Comparison of ENCODE assay signal across 13 mouse cellular contexts in genomic region chr13:55831722-55832160, GRCm38 (mm10). TPM values are rescaled to one million over a fixed set of nuclear protein-coding genes. Genes with fewer than 3 reads are reported as not detected.
A peak's percentile ranks its signal among the peaks of the same experiment; 100 is the strongest.
DNase-seq lines count a peak whose midpoint lies in the region; ATAC-seq and TF ChIP-seq lines count a peak whose summit lies in the region.
"Had no signal": no experiment of that assay in that cellular context is flagged by ENCODE, and none has a peak within 500 bp of the region (broad histone marks: within the 10 kb centered on the region; RNA-seq: fewer than 3 reads in every experiment).

No protein-coding gene starts in this region.

- H3K27me3 ChIP-seq in embryonic facial prominence, embryonic 11.5 days (ENCODE audit: control insufficient read depth, insufficient read depth, low read length), result peaks cover 61% of the 10 kb centered on the region
- H3K27me3 ChIP-seq in limb, embryonic 13.5 days, result peaks cover 86% of the 10 kb centered on the region

- H3K4me1 ChIP-seq in embryonic facial prominence, embryonic 11.5 days (ENCODE audit: control insufficient read depth, insufficient read depth, low read length), result peaks cover 4% of the 10 kb centered on the region
- peaks cover 42% of the 10 kb centered on the region for H3K4me1 ChIP-seq in limb, embryonic 13.5 days

- H3K27ac ChIP-seq in gastrocnemius, adult 2 months, result no peak overlapping the region
- H3K27ac ChIP-seq in embryonic facial prominence, embryonic 11.5 days (replicated peaks; ENCODE audit: low read depth, low read length), result peak overlapping the region; percentile 48
- peak overlapping the region; percentile 95 for H3K27ac ChIP-seq in limb, embryonic 13.5 days

- no peaks in the 10 kb centered on the region for H3K36me3 ChIP-seq in embryonic facial prominence, embryonic 11.5 days (replicated peaks; ENCODE audit: control insufficient read depth, insufficient read depth, low read depth, low read length)
- H3K36me3 ChIP-seq in limb, embryonic 13.5 days, result no peaks in the 10 kb centered on the region

- no peaks in the 10 kb centered on the region for H3K9me3 ChIP-seq in embryonic facial prominence, embryonic 11.5 days (replicated peaks; ENCODE audit: control insufficient read depth, low read length)
- no peaks in the 10 kb centered on the region for H3K9me3 ChIP-seq in limb, embryonic 13.5 days

- ATAC-seq in embryonic facial prominence, embryonic 11.5 days (replicated peaks; ENCODE audit: insufficient number of reproducible peaks, low FRiP score, low TSS enrichment, low read depth), result no peak
- no peak for ATAC-seq in limb, embryonic 13.5 days (ENCODE audit: low FRiP score, low read depth)

- WGBS in embryonic facial prominence, embryonic 11.5 days, result 1% methylated on average over 25 of the region's 25 CpGs
- 2% methylated on average over 25 of the region's 25 CpGs for WGBS in limb, embryonic 13.5 days

- peak overlapping the region; percentile 19 for H3K9ac ChIP-seq in embryonic facial prominence, embryonic 11.5 days (replicated peaks; ENCODE audit: low read length)
- peak overlapping the region; percentile 94 for H3K9ac ChIP-seq in limb, embryonic 13.5 days

- DNase-seq in gastrocnemius, adult 2 months, result no peak
- DNase-seq in gastrocnemius, postnatal 10 days, result no peak
- peak; percentile 24 for DNase-seq in kidney, postnatal 10 days
- DNase-seq in kidney, adult 18-20 months, result no peak
- peak; percentile 26 for DNase-seq in embryonic facial prominence, embryonic 11.5 days (ENCODE audit: low spot score)
- no peak for DNase-seq in cerebellum, adult 18-20 months
- no peak for DNase-seq in gastrocnemius, adult 18-20 months (ENCODE audit: low spot score)
- DNase-seq: B cell, adult 2 months; cerebellum, postnatal 25 days; right cerebral cortex, adult 18-20 months; thymus, postnatal 25 days had no signal

- TF ChIP-seq CTCF in gastrocnemius, adult 2 months (IDR thresholded peaks at IDR 0.05), result no peak

- peak overlapping the region; percentile 47 for H3K4me2 ChIP-seq in embryonic facial prominence, embryonic 11.5 days (ENCODE audit: low read depth, low read length)
- H3K4me2 ChIP-seq in limb, embryonic 13.5 days (replicated peaks), result peak overlapping the region; percentile 71

- intact Hi-C loops in gastrocnemius, adult 2 months (cut with DNase I), result loop anchor here (5.0 kb wide), 1 partner anchor 131 kb away; no protein-coding TSS in a partner anchor

- peak overlapping the region; percentile 71 for H3K4me3 ChIP-seq in gastrocnemius, adult 2 months
- H3K4me3 ChIP-seq in embryonic facial prominence, embryonic 11.5 days (ENCODE audit: low read depth, low read length), result peak overlapping the region; percentile 48
- peak overlapping the region; percentile 67 for H3K4me3 ChIP-seq in limb, embryonic 13.5 days

RNA-seq across cellular contexts. Expression of gene Pitx1, which starts 4.3 kb away (rescaled TPM):
- total RNA-seq in gastrocnemius, adult 2 months (2021), result under 1 TPM; 0.15 to 0.22 TPM
- 1 to 10 TPM; 1.2 to 2.9 TPM for total RNA-seq in gastrocnemius, postnatal 10 days (2021)
- polyA plus RNA-seq in embryonic facial prominence, embryonic 11.5 days (2014; fragmentation: Nextera tagmentation; extraction: Ambion mirVana), result 48.5 and 54.9 TPM in 2 replicates
- polyA plus RNA-seq in limb, embryonic 13.5 days (2015; fragmentation: Nextera tagmentation; extraction: Ambion mirVana), result 88.9 and 109 TPM in 2 replicates
- under 1 TPM; 0.21 TPM for total RNA-seq in gastrocnemius, adult 18-20 months (2021)
- total RNA-seq: liver, adult 2 months had no signal
- polyA plus RNA-seq: liver, adult 2 months had no signal

RNA-seq across cellular contexts. Expression of gene Catsper3, which starts 47.4 kb away (rescaled TPM):
- total RNA-seq in gastrocnemius, adult 2 months (2021), result under 1 TPM; 0.23 to 0.39 TPM
- under 1 TPM in 1 of 2 experiments, not detected in 1; 0.31 TPM for total RNA-seq in gastrocnemius, postnatal 10 days (2021)
- not detected in 2 replicates for polyA plus RNA-seq in embryonic facial prominence, embryonic 11.5 days (2014; fragmentation: Nextera tagmentation; extraction: Ambion mirVana)
- 0.14 TPM in 1 of 2 replicates, not detected in the other for polyA plus RNA-seq in limb, embryonic 13.5 days (2015; fragmentation: Nextera tagmentation; extraction: Ambion mirVana)
- under 1 TPM in 1 of 2 experiments, not detected in 1; 0.34 TPM for total RNA-seq in gastrocnemius, adult 18-20 months (2021)
- total RNA-seq: liver, adult 2 months had no signal
- polyA plus RNA-seq: liver, adult 2 months had no signal

Comparison
In these comparisons a context has a peak if more than half of its experiments do, and no peak if none do; other contexts are left out.
1. DNase-seq: peak in kidney, postnatal 10 days (single experiment) and embryonic facial prominence, embryonic 11.5 days (single experiment); none in gastrocnemius, adult 2 months (single experiment), gastrocnemius, postnatal 10 days (single experiment), kidney, adult 18-20 months (single experiment), cerebellum, adult 18-20 months (0 of 2) and gastrocnemius, adult 18-20 months (single experiment).
2. Peak in every context shown above with its lines, with median percentiles within 50 percentile points of each other: H3K4me3 ChIP-seq.